Mouse (Mus musculus): Measurements from ENCODE around the gene Spire2.

The Spire2 gene

GRCm38 (mm10) chr8:123333864-123334263 lies 1.4 kb downstream of the Spire2 start:
- in situ Hi-C loops (cut with MboI, MseI) = no loop called here

- in situ Hi-C loops (cut with MboI, MseI) = no loop called here
These were observed 2.0 kb downstream of the Spire2 start for GRCm38 (mm10) chr8:123334467-123334866.

GRCm38 (mm10) chr8:123337475-123337874 lies 5.0 kb downstream of the Spire2 start:
- in situ Hi-C loops (cut with MboI, MseI) = no loop called here

GRCm38 (mm10) chr8:123340071-123340470 lies 7.6 kb downstream of the Spire2 start:
- in situ Hi-C loops (cut with MboI, MseI) = no loop called here

GRCm38 (mm10) chr8:123341040-123342015 lies 8.8 kb downstream of the Spire2 start:
- in situ Hi-C loops (cut with MboI, MseI) = no loop called here

- in situ Hi-C loops (cut with MboI, MseI) = no loop called here
These were observed 9.7 kb downstream of the Spire2 start for GRCm38 (mm10) chr8:123342253-123342652.

GRCm38 (mm10) chr8:123342911-123343310 lies 10.4 kb downstream of the Spire2 start:
- in situ Hi-C loops (cut with MboI, MseI) = no loop called here

- in situ Hi-C loops (cut with MboI, MseI) = no loop called here
These were observed 10.9 kb downstream of the Spire2 start for GRCm38 (mm10) chr8:123343422-123343821.

- in situ Hi-C loops (cut with MboI, MseI) = no loop called here
These were observed 12.6 kb downstream of the Spire2 start for GRCm38 (mm10) chr8:123345135-123345534.

GRCm38 (mm10) chr8:123345856-123346255 lies 13.3 kb downstream of the Spire2 start:
- in situ Hi-C loops (cut with MboI, MseI) = no loop called here

- in situ Hi-C loops (cut with MboI, MseI) = no loop called here
These were observed 14.8 kb downstream of the Spire2 start for GRCm38 (mm10) chr8:123347293-123347692.

GRCm38 (mm10) chr8:123348237-123348843 lies 15.8 kb downstream of the Spire2 start:
- in situ Hi-C loops (cut with MboI, MseI) = no loop called here

GRCm38 (mm10) chr8:123349073-123349472 lies 16.6 kb downstream of the Spire2 start:
- in situ Hi-C loops (cut with MboI, MseI) = no loop called here

- in situ Hi-C loops (cut with MboI, MseI) = no loop called here
These were observed 19.6 kb downstream of the Spire2 start for GRCm38 (mm10) chr8:123352118-123352517.

GRCm38 (mm10) chr8:123352786-123353185 lies 20.3 kb downstream of the Spire2 start:
- in situ Hi-C loops (cut with MboI, MseI) = no loop called here

GRCm38 (mm10) chr8:123353216-123353615 lies 20.7 kb downstream of the Spire2 start:
- in situ Hi-C loops (cut with MboI, MseI) = no loop called here

- in situ Hi-C loops (cut with MboI, MseI) = no loop called here
These were observed 28.7 kb downstream of the Spire2 start for GRCm38 (mm10) chr8:123361082-123361739.

- in situ Hi-C loops (cut with MboI, MseI) = no loop called here
These were observed 41.1 kb downstream of the Spire2 start, which contains the start of gene Tcf25 for GRCm38 (mm10) chr8:123373403-123374238. Gene Tcf25, plus strand, starts transcription at chr8:123373753.

- in situ Hi-C loops (cut with MboI, MseI) = no loop called here
These were observed 41.7 kb downstream of the Spire2 start for GRCm38 (mm10) chr8:123374239-123374578.

- in situ Hi-C loops (cut with MboI, MseI) = no loop called here
These were observed 43.2 kb downstream of the Spire2 start for GRCm38 (mm10) chr8:123375701-123376100.

- in situ Hi-C loops (cut with MboI, MseI) = no loop called here
These were observed 43.6 kb downstream of the Spire2 start for GRCm38 (mm10) chr8:123376106-123376505.
